Mouse (Mus musculus) hindbrain, embryonic 16.5 days (tissue): ENCODE measurements around the gene Gm8857. TPM values are rescaled to one million over a fixed set of nuclear protein-coding genes. Genes with fewer than 3 reads are reported as not detected.
"Not testable (repeated sequence)": the region's sequence is repeated elsewhere in the genome, so short reads cannot be mapped to it uniquely, and the experiment has no call there.

ENCODE experiments used
- ATAC-seq: fragments of 200-750 bp; cut with Nextera tagmentation; 2 replicates; pipeline ENCODE4 v1.8.0; 2017; ENCODE audit warnings: moderate TSS enrichment, moderate library complexity
- H3K27ac ChIP-seq: fragments of 300-500 bp; sonication (generic); 2 replicates; pipeline ENCODE4 v1.5.1; 2014; ENCODE audit warnings: low read depth, mild to moderate bottlenecking, control low read depth, low read length, moderate library complexity
- H3K27me3 ChIP-seq: fragments of 300-500 bp; sonication (generic); replicated peaks from 2 replicates; pipeline ENCODE4 v1.6.1; 2014; ENCODE audit warnings: low read length; ENCODE audit not compliant: control insufficient read depth, insufficient read depth
- H3K36me3 ChIP-seq: fragments of 300-500 bp; sonication (generic); 2 replicates; pipeline ENCODE4 v1.6.1; 2014; ENCODE audit warnings: mild to moderate bottlenecking, low read length, moderate library complexity, mixed read lengths; ENCODE audit not compliant: control insufficient read depth, insufficient read depth
- H3K4me1 ChIP-seq: fragments of 300-500 bp; sonication (generic); 2 replicates; pipeline ENCODE4 v1.6.1; 2014; ENCODE audit warnings: low read depth, low read length; ENCODE audit not compliant: control insufficient read depth, insufficient read depth
- H3K4me2 ChIP-seq: fragments of 300-500 bp; sonication (generic); 2 replicates; pipeline ENCODE4 v1.6.1; 2014; ENCODE audit warnings: mild to moderate bottlenecking, low read length, control low read depth, moderate library complexity
- H3K4me3 ChIP-seq: fragments of 300-500 bp; sonication (generic); 2 replicates; pipeline ENCODE4 v1.5.1; 2014; ENCODE audit warnings: mild to moderate bottlenecking, low read length, control low read depth, moderate library complexity
- H3K9ac ChIP-seq: fragments of 300-500 bp; sonication (generic); 2 replicates; pipeline ENCODE4 v1.6.1; 2014; ENCODE audit warnings: low read depth, mild to moderate bottlenecking, control low read depth, low read length, moderate library complexity
- H3K9me3 ChIP-seq: fragments of 300-500 bp; sonication (generic); 2 replicates; pipeline ENCODE4 v1.6.1; 2014; ENCODE audit warnings: mild to moderate bottlenecking, low read length, moderate library complexity; ENCODE audit not compliant: control insufficient read depth
- WGBS: fragments of 180-500 bp; shearing (Covaris S2); extraction: QIAGEN DNeasy Blood & Tissue Kit; methylation state at CpG from one replicate; pipeline ENCODE4 v1.1.7; 2014; 5-methylcytosine and 5-hydroxymethylcytosine counted together
- polyA plus RNA-seq: library from polyadenylated mRNA; unstranded; fragments of >200 nt; fragmentation: Nextera tagmentation; extraction: Ambion mirVana; gene quantifications from 2 replicates; pipeline ENCODE4 v1.2.1, GENCODE M21; 2015

Gm8857 gene
- not detected in 2 replicates for polyA plus RNA-seq

DNA sequence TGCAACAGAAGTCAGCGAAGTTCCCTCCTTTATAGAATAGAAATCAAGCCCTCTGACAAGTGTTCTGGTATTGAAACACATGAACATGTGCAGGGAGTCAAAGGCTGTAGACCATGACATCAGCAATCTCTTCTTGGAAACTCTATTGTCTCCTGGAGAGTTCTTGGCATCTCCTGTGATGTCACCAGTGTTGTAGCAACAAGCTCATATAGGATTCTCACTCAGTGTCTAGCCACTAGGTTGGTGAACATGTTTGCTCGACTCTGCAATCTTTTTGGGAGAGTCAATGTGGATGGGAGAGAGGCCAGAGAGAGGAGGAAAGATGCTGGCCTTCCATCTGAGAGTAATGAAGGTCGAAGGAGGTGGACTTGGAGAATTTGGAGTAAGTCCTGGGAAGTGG lies at the start of gene Gm8857, which contains the start of gene Gm8871:
Gm8857 (plus strand) TSS at position 303 of the 400 bp plus-strand sequence.
Gm8871 (plus strand) TSS at position 301 of the 400 bp plus-strand sequence.
- H3K27ac ChIP-seq, ATAC-seq, H3K27me3 ChIP-seq, H3K9me3 ChIP-seq, H3K9ac ChIP-seq, H3K36me3 ChIP-seq, H3K4me3 ChIP-seq, H3K4me2 ChIP-seq, H3K4me1 ChIP-seq: not testable (repeated sequence)
- WGBS = 61% methylated on average over 2 of the region's 3 CpGs

DNA sequence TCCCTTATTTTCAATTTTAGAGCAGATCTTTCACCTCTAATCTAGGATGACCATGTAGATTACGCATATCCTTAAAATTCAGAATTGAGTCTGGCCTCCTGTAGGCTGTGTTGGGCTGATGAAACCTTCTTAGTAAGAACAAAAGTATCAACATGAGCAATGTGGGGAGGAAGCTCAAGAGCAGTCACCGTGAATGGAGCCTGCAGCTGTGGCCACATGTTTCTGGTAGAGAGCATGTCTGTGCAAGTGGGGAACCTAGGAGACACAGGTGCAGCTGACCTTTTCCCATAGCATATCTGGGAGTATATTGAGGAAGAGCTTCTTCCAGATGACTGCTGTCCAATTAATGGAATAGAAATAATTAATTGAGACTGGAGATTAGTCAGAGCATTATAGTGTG lies 5.9 kb downstream of the Gm8857 start:
- H3K27me3 ChIP-seq, ATAC-seq, H3K9ac ChIP-seq, H3K36me3 ChIP-seq, H3K4me1 ChIP-seq, H3K4me2 ChIP-seq, H3K4me3 ChIP-seq, H3K9me3 ChIP-seq, H3K27ac ChIP-seq: not testable (repeated sequence)
- WGBS = 90% methylated on average over 2 of the region's 2 CpGs

DNA sequence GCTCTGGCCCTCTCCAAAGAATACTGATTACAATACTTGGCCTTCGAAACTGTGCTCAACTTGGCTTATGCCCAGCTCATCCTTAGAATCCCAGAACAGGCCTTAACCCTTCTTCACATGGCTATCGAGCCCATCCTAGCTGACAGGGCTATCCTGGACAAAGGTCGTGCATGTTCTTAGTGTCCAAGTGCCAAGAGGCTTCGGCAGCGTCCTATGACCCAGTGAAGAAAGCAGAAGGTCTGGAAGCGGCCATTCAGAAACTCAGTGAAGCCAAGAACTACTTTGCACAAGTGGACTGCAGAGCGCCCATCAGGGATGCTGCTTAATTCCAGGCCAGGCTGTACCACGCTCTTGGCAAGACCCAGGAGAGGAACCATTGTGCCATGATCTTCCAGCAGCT lies 10.4 kb downstream of the Gm8857 start:
- not testable (repeated sequence) for H3K27ac ChIP-seq, H3K9ac ChIP-seq, H3K9me3 ChIP-seq, ATAC-seq, H3K36me3 ChIP-seq, H3K4me1 ChIP-seq, H3K4me3 ChIP-seq, H3K4me2 ChIP-seq, H3K27me3 ChIP-seq
- WGBS = 88% methylated on average over 4 of the region's 8 CpGs

Other genes starting within 250 kb of the Gm8857 start
- gene Gm8871, start within 50 bp of the Gm8857 start, polyA plus RNA-seq = not detected in 2 replicates
- gene Gm8879, start 179.8 kb downstream of the Gm8857 start, polyA plus RNA-seq = not detected in 2 replicates
- not detected in 2 replicates for gene Gm5861, start 235.3 kb downstream of the Gm8857 start, polyA plus RNA-seq